Mouse (Mus musculus): ENCODE measurements around the gene Slc25a11. TPM values are rescaled to one million over a fixed set of nuclear protein-coding genes. Genes with fewer than 3 reads are reported as not detected.

Slc25a11 gene
- polyA plus RNA-seq, 1 experiment from 2014 or later: 152 TPM

DNA sequence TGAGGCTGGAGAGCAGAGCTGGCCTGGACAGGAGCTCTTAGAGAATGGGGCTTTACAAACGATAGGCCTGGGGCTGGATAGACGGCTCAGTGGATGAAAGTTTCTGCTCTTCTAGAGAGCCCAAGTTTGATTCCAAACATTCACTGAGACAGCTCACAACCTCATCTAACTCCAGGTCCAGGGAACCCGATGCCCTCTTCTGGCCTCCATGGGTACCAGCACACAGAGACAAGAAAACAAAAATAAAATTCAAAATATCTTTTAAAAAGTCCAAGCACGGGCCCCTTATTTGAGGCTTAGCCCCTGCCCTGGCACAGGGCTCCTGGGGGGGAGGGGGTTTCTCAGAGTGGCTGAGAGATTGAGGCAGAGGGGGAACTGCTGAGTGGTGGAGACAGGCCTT is 36.5 kb downstream of the Slc25a11 start:
- ChIA-PET CTCF (no interaction called here), POLR2A (interaction anchor here (1.0 kb wide), 1 partner anchor 91 kb away, joined by 3 read pairs; no protein-coding TSS in a partner anchor)
- in situ Hi-C loops (cut with MboI; ENCODE audit: low pct_unique_long_range_greater_than_20kb): no loop called here
- H3K27me3 ChIP-seq: no peaks in the 10 kb centered on the region
- no peak for DNase-seq (ENCODE audit: low read depth, low spot score)
- no peak for ATAC-seq
- TF ChIP-seq CTCF (IDR thresholded peaks at IDR 0.05): no peak

DNA sequence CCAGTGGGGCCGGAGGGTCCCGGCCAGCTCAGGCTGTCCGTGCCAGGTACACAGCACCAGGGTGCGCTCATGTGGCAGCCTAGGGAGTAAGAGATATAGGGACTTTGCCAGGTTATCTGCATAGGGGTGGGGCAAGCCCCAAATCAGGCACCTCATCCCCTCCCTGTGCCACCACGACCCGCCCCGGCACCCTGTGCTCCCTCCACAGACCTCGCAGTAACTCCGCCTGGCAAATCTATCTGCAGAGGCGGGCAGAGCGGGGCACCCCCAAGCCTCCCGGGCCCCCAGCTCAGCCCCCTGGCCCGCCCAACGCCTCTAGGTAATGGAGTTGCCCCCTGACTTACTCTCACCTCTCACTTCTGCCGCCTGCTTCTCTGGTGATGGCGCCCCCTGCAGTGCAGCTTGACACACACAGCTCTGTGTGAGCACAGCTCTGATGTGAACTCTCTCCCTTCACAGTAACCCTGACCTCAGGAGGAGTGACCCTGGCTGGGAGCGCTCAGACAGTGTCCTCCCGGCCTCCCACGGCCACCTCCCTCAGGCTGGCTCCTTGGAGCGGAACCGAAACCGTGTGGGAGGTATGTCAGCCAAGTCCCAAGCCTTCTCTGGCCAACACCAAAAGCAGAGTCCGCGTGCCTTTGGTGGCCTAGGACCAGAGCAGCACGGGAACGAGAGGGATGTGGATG is 38.8 kb downstream of the Slc25a11 start:
- no peaks in the 10 kb centered on the region for H3K27me3 ChIP-seq
- in situ Hi-C loops (cut with MboI; ENCODE audit: low pct_unique_long_range_greater_than_20kb): loop anchor here (5.0 kb wide), 1 partner anchor 91 kb away; the partner anchor contains the start of gene Gltpd2
- TF ChIP-seq CTCF (IDR thresholded peaks at IDR 0.05): no peak
- DNase-seq (ENCODE audit: low read depth, low spot score): no peak
- CTCF ChIA-PET: interaction anchor here (1.1 kb wide), 1 partner anchor 10 kb away, joined by 4 read pairs; no protein-coding TSS in a partner anchor
- ATAC-seq: no peak
- POLR2A ChIA-PET: no interaction called here

DNA sequence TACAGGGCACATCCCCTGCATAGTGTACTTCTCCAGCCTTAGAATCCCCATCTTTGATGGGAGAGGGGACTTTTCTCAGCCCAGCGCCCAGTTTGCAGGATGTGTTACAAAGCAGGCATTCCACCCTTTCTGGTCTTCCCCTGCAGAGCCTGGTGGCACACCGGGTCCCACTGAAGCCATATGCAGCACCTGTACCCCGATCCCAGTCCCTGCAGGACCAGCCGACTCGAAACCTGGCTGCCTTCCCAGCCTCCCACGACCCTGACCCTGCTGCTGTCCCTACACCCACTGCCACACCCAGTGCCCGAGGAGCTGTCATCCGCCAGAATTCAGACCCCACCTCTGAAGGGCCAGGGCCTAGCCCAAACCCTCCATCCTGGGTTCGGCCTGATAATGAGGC is 39.7 kb downstream of the Slc25a11 start:
- no peaks in the 10 kb centered on the region for H3K27me3 ChIP-seq
- ChIA-PET CTCF (no interaction called here), POLR2A (no interaction called here)
- DNase-seq (ENCODE audit: low read depth, low spot score): no peak
- no peak for ATAC-seq
- no peak for TF ChIP-seq CTCF (IDR thresholded peaks at IDR 0.05)
- in situ Hi-C loops (cut with MboI; ENCODE audit: low pct_unique_long_range_greater_than_20kb): loop anchor here (5.0 kb wide), 1 partner anchor 90 kb away; the partner anchor contains the start of gene Gltpd2

DNA sequence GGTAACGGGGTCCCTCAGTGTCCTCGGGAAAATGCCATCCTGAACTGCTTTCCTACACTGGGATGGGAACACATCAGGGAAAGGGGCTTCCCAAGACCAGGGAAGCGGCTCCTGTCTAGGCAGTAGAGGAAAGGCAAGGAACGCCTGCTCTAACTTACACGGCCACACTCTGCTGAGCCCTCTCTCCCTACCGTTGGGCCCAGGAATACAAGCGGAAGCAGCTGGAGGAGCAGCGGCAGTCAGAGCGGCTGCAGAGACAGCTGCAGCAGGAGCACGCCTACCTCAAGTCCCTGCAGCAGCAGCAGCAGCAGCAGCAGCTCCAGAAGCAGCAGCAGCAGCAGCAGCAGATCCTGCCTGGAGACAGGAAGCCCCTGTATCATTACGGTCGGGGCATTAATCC is 40.6 kb downstream of the Slc25a11 start:
- no peak for TF ChIP-seq CTCF (IDR thresholded peaks at IDR 0.05)
- no peak for ATAC-seq
- CTCF ChIA-PET: no interaction called here

DNA sequence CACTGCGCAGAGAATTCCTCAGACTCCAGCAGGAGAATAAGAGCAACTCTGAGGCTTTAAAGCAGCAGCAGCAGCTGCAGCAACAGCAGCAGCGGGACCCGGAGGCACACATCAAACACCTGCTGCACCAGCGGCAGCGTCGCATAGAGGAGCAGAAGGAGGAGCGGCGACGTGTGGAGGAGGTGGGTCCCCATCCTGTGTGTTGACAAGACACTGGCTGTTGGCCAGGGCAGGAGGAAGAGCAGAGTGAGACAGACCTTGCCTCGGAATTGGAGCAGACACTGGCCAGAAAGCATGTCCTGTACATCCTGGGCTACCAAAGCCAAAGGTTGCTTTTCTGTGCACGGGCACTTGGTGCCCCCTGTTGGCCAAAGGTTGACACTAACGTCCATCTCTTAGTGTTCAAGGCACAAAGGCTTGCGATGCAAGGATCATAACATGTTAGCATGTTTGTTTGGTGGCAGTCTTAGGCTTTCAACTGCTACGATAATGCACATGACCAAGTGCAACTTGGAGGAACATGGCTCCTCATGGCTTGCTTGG is 42.2 kb downstream of the Slc25a11 start:
- POLR2A ChIA-PET: interaction anchor here (0.6 kb wide), 2 partner anchors 42 to 98 kb away, joined by 3 read pairs; no protein-coding TSS in a partner anchor
- no peak for TF ChIP-seq CTCF (IDR thresholded peaks at IDR 0.05)

More for the DNA sequence above, 40.6 kb downstream of the Slc25a11 start:
- POLR2A ChIA-PET: no interaction called here
- no peak for DNase-seq (ENCODE audit: low read depth, low spot score)
- no peaks in the 10 kb centered on the region for H3K27me3 ChIP-seq
- in situ Hi-C loops (cut with MboI; ENCODE audit: low pct_unique_long_range_greater_than_20kb): loop anchor here (5.0 kb wide), 1 partner anchor 89 kb away; the partner anchor contains the start of gene Gltpd2

DNA sequence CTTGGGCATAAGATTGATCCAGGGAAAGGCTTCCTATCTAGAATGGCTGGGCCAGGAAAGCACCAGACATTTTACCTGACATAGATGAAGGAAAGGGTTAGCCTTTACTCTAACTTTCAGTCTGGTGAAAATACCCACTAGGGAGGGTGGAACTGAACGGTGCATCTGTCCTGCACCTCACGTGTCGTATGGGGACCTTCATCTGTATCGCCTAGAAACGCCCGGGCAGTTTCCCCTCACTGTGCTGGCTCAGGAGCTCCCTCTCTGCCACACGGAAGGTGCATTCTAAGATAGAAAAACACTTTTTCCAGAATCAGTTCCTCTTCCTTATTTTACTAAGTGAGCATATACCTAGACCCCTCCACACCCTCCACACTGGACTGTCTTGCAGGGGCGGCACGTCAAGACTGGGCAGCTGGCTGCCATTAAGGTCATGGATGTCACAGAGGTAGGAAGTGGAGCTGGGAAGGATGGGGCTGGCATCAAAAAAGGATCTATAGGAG is 48.8 kb downstream of the Slc25a11 start:
- in situ Hi-C loops (cut with MboI; ENCODE audit: low pct_unique_long_range_greater_than_20kb): loop anchor here (5.0 kb wide), 1 partner anchor 56 kb away; the partner anchor contains the start of gene Pld2
- ChIA-PET CTCF (interaction anchor here (0.9 to 2.1 kb wide), 2 partner anchors 11 to 74 kb away, joined by 4 to 6 read pairs; partner anchors contain the start of gene Psmb6), POLR2A (interaction anchor here (0.5 kb wide), 1 partner anchor 35 kb away, joined by 3 read pairs; no protein-coding TSS in a partner anchor)
- DNase-seq (ENCODE audit: low read depth, low spot score) (no peak), ATAC-seq (no peak)
- H3K27me3 ChIP-seq: no peaks in the 10 kb centered on the region
- no peak for TF ChIP-seq CTCF (IDR thresholded peaks at IDR 0.05)

More for the DNA sequence above, 42.2 kb downstream of the Slc25a11 start:
- no peaks in the 10 kb centered on the region for H3K27me3 ChIP-seq
- DNase-seq (ENCODE audit: low read depth, low spot score): no peak
- in situ Hi-C loops (cut with MboI; ENCODE audit: low pct_unique_long_range_greater_than_20kb): loop anchor here (5.0 kb wide), 1 partner anchor 88 kb away; the partner anchor contains the start of gene Gltpd2
- no peak for ATAC-seq
- CTCF ChIA-PET: no interaction called here

DNA sequence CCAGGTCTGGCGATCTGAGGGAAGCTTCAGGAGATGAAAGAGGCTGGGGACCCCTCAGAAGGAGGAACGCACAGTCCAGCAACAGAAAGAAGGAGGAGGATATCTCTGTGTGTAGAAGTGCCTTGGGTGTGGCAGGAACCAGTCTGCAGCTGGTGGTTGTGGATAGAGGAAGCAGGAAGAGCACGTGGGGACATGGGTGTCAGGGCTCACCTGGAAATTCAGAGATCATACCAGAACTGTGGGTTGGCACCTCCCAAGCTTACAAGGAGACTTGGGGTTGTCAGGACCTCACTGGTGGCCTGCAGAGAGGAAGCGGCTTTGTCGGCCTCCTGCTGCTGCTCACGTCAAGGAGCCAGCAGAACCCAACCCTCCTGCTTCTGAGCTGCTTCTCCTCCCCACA is 50.0 kb downstream of the Slc25a11 start:
- no peak for TF ChIP-seq CTCF (IDR thresholded peaks at IDR 0.05)
- ChIA-PET POLR2A (no interaction called here), CTCF (interaction anchor here (2.1 kb wide), 1 partner anchor 72 kb away, joined by 6 read pairs; the partner anchor contains the start of gene Psmb6)
- DNase-seq (ENCODE audit: low read depth, low spot score): no peak
- H3K27me3 ChIP-seq: no peaks in the 10 kb centered on the region
- ATAC-seq: no peak
- in situ Hi-C loops (cut with MboI; ENCODE audit: low pct_unique_long_range_greater_than_20kb): loop anchor here (5.0 kb wide), 1 partner anchor 55 kb away; the partner anchor contains the start of gene Pld2

DNA sequence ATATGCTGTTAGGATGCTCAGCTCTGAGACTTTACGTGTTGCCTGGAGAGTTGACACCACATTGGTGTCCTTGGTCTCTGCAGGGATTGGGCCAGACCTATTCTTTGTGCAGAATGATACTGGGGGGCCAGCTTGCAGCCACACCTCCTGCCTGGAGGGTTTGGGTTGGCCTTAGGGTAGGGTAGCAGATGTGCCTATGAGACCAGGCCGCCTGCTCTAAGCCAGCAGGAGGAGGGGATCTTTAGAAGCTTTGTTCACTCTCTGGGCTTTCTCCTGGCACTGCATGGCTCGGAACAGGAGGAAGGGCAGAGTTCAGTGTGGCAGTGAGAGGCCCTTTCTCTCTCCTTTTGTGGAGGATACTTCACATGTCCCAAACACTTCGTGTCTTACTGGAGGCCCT is 51.2 kb downstream of the Slc25a11 start:
- no peak for ATAC-seq
- POLR2A ChIA-PET: no interaction called here
- DNase-seq (ENCODE audit: low read depth, low spot score): no peak
- in situ Hi-C loops (cut with MboI; ENCODE audit: low pct_unique_long_range_greater_than_20kb): loop anchor here (5.0 kb wide), 1 partner anchor 54 kb away; the partner anchor contains the start of gene Pld2
- CTCF ChIA-PET: no interaction called here
- no peak for TF ChIP-seq CTCF (IDR thresholded peaks at IDR 0.05)
- H3K27me3 ChIP-seq: no peaks in the 10 kb centered on the region

DNA sequence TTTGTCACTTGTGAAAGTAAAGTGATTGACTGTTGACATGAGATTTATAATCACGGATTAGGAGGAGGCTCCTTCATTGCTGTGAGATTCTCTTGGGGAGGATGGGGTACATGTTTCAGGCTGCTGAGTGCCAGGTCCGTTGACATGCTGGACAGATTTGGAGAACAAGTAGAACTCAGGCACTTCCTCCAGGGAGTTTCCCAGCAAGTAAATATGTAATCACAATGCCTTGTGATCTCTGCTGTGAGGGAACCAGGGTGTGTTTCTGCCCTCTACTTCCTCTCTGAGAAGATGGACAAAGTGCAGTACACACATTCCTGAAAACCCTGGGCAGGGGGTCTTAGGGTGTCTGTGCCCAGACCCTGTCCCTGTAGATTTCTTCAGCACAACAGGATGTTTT is 51.6 kb downstream of the Slc25a11 start:
- ATAC-seq (no peak), DNase-seq (ENCODE audit: low read depth, low spot score) (no peak)
- POLR2A ChIA-PET: no interaction called here
- no peak for TF ChIP-seq CTCF (IDR thresholded peaks at IDR 0.05)
- in situ Hi-C loops (cut with MboI; ENCODE audit: low pct_unique_long_range_greater_than_20kb): loop anchor here (5.0 kb wide), 1 partner anchor 53 kb away; the partner anchor contains the start of gene Pld2
- CTCF ChIA-PET: no interaction called here
- H3K27me3 ChIP-seq: no peaks in the 10 kb centered on the region

DNA sequence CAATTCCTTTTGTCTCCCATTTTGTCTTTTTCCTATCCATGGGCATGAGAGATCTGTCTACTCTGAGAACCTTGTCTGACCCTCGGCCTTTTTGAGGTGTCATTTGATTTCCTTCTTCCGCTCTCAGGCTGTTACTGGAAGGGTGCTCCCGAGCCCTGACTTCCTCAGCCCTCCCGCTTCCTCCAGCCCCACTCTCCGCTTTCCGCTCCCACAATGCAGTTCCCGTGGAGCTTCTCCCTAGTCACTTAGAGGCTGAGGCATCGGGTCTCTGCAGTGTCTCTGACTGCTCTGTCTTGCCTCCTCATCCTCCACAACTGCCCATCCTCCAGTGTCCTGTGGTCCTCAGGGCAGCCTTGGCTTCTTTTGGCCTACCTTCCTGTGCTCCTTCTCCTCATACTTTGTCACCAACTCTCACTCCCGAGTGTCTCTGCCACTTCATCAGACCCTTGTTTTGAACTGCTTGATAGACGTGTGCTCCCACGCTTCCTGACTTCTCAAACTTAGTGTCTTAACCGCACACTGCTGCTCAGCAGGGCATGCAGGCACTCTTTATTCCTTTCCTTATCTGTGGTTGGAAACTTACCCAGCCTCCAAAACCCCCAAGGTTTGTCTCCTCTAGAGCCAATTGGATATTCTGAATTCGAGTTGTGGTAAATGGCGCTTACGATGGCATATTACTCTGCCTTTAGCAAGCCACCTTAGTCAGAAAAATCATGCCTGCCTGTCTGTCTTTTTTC is 52.9 kb downstream of the Slc25a11 start:
- DNase-seq (ENCODE audit: low read depth, low spot score) (no peak), ATAC-seq (no peak)
- CTCF ChIA-PET: no interaction called here
- H3K27me3 ChIP-seq: no peaks in the 10 kb centered on the region
- in situ Hi-C loops (cut with MboI; ENCODE audit: low pct_unique_long_range_greater_than_20kb): no loop called here
- POLR2A ChIA-PET: no interaction called here
- TF ChIP-seq CTCF (IDR thresholded peaks at IDR 0.05): no peak

Other genes with a start within 250 kb of the Slc25a11 start
- 31.0 TPM for gene Pelp1, start 237.4 kb downstream of the Slc25a11 start, polyA plus RNA-seq (2021)
- gene Arrb2, start 214.8 kb downstream of the Slc25a11 start, polyA plus RNA-seq (2021): 22.5 TPM
- gene Med11, start 195.6 kb downstream of the Slc25a11 start, polyA plus RNA-seq (2021): 41.3 TPM
- 3.5 TPM for gene Zmynd15, start 188.0 kb downstream of the Slc25a11 start, polyA plus RNA-seq (2021)
- gene Cxcl16, start 187.5 kb downstream of the Slc25a11 start, polyA plus RNA-seq (2021): 32.7 TPM
- gene Tm4sf5, start 142.2 kb downstream of the Slc25a11 start, polyA plus RNA-seq (2021): 0.41 TPM
- gene Vmo1, start 132.9 kb downstream of the Slc25a11 start, polyA plus RNA-seq (2021): not detected
- gene Gltpd2, start 128.3 kb downstream of the Slc25a11 start, polyA plus RNA-seq (2021): not detected
- 323 TPM for gene Psmb6, start 122.1 kb downstream of the Slc25a11 start, polyA plus RNA-seq (2021)
- gene Gm40193, start 114.5 kb downstream of the Slc25a11 start, polyA plus RNA-seq (2021): not detected
- gene Pld2, start 107.4 kb downstream of the Slc25a11 start, polyA plus RNA-seq (2021): 13.8 TPM
- gene Mink1, start 84.6 kb downstream of the Slc25a11 start, polyA plus RNA-seq (2021): 63.2 TPM
- not detected for gene 4930544D05Rik, start 31.6 kb downstream of the Slc25a11 start, polyA plus RNA-seq (2021)
- not detected for gene Chrne, start 28.3 kb downstream of the Slc25a11 start, polyA plus RNA-seq (2021)
- 0.39 TPM for gene Gp1ba, start 8.4 kb downstream of the Slc25a11 start, polyA plus RNA-seq (2021)
- 37.0 TPM for gene Rnf167, start 244 bp downstream of the Slc25a11 start, polyA plus RNA-seq (2021)
- gene Pfn1, start 7.2 kb upstream of the Slc25a11 start, polyA plus RNA-seq (2021): 1,032 TPM
- gene Eno3, start 9.7 kb upstream of the Slc25a11 start, polyA plus RNA-seq (2021): 16.2 TPM
- gene Spag7, start 21.9 kb upstream of the Slc25a11 start, polyA plus RNA-seq (2021): 155 TPM
- gene Camta2, start 40.6 kb upstream of the Slc25a11 start, polyA plus RNA-seq (2021): 22.2 TPM
- gene Inca1, start 52.7 kb upstream of the Slc25a11 start, polyA plus RNA-seq (2021): 2.5 TPM
- 126 TPM for gene Kif1c, start 53.1 kb upstream of the Slc25a11 start, polyA plus RNA-seq (2021)
- gene Zfp3, start 116.7 kb upstream of the Slc25a11 start, polyA plus RNA-seq (2021): 7.9 TPM
- 0.05 TPM for gene Scimp, start 165.1 kb upstream of the Slc25a11 start, polyA plus RNA-seq (2021)
- 48.8 TPM for gene Rabep1, start 197.3 kb upstream of the Slc25a11 start, polyA plus RNA-seq (2021)

Data from Patski (cell line).